Mouse (Mus musculus): Measurements from ENCODE around the gene Foxk2.

- TF ChIP-seq CTCF (IDR thresholded peaks at IDR 0.05; ENCODE audit: control insufficient read depth, insufficient read depth, low read length), result no peak
- TF ChIP-seq POLR2A (IDR thresholded peaks at IDR 0.05; ENCODE audit: borderline replicate concordance, control insufficient read depth, low read depth, low read length), result peak; percentile 93
Measured at GRCm38 (mm10) chr11:121354091-121354707, 94.4 kb downstream of the Foxk2 start, which contains the start of gene Wdr45b.

Measured in bone marrow, adult 2 months (tissue).